Mouse (Mus musculus) urinary bladder, adult 2 months (tissue): ENCODE results near the gene Pitpnm1. TPM values are rescaled to one million over a fixed set of nuclear protein-coding genes. Genes with fewer than 3 reads are reported as not detected.
"Not testable (repeated sequence)": the region's sequence is repeated elsewhere in the genome, so short reads cannot be mapped to it uniquely, and the experiment has no call there.

Experiments used
- DNase-seq: peaks from one replicate; pipeline ENCODE4 v3.0.0; 2022; ENCODE audit warnings: low spot score
- polyA plus RNA-seq: library from polyadenylated mRNA; depleted of rRNA; stranded (reverse); fragments of >200 nt; gene quantifications from 2 replicates; pipeline ENCODE4 v1.2.3, GENCODE M21; 2012; rRNA removed

Pitpnm1 gene
- 44.1 and 45.2 TPM in 2 replicates for polyA plus RNA-seq

- DNase-seq = peak; percentile 75
Measured at GRCm38 (mm10) chr19:4099837-4100717, at the start of gene Pitpnm1. Gene Pitpnm1, plus strand, starts transcription at chr19:4099998.

GRCm38 (mm10) chr19:4051016-4051415, 48.8 kb upstream of the Pitpnm1 start:
- DNase-seq = no peak

- no peak for DNase-seq
Measured at GRCm38 (mm10) chr19:4051741-4052515, 47.9 kb upstream of the Pitpnm1 start.

GRCm38 (mm10) chr19:4052516-4053030, 47.2 kb upstream of the Pitpnm1 start:
- no peak for DNase-seq

DNA sequence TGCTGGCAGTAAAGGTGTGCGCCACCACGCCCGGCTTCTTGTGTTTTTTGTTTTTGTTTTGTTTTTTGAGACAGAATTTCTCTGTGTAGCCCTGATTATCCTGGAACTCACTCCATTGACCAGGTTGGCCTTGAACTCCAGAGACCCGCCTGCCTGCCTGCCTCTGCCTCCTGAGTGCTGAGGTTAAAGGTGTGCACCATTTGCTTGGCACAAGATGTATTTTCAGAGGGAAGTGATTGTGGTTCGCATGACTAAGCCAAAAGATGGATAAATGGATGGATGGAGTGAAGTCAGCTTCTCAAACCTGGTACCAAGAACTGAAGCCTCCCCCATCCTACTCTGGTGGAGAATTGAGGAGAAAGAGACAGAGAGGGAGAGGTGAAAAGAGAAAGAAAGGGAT, 45.2 kb upstream of the Pitpnm1 start:
- no peak for DNase-seq

GRCm38 (mm10) chr19:4055216-4055946, 44.4 kb upstream of the Pitpnm1 start:
- DNase-seq = no peak

DNA sequence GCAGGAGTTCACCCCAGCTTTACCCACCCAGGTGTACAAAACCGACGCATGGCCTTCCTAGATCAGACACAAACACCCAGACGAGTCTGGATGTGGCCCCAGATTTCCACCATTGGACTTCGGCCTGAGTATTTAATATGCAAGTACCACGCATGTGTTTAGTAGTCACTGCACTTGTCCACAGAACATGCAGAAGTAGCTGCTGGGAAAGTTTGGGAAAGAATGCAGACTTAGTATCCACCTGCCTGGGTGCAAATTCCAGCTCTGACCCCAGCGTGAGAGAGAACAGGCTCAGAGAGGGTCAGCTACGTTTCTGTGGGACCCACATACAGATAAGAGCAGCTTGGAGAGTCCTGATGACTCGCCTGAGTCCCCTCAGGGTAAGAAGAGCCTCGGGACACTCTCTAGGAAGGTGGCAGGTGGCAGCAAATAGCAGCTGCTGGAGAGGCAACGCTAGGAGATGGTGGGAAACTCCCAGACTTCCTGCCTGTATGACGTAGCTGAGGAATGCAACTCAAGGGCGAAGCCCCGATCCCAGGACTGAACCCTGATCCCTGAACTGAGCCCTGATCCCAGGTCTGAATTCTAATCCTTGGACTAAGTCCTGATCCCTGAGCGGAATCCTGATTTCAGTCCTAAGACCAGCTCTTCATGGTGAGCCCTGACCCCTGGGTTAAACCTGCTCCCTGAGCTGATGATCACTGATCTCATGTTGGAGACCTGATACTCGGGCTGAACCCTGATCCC, 43.7 kb upstream of the Pitpnm1 start:
- DNase-seq = no peak

DNA sequence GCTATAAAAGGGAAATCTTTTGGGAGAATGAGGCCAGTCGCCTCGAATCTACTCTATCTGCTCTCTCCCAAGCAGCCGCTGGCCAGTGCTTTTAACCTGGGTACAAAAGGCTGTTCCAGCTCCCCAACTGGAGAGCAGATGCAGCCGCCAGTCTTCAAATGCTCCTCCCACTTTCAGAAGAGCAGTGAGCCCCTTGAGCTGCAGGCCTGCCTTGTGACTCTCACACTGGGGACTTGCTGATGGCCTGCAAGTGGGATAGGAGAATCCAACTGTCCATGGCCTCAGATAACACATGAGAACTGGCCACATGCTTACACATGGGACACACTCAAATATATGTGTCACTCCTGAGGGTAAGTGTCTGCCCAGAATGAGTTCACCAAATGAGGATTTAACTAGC, 43.1 kb upstream of the Pitpnm1 start:
- DNase-seq = no peak

GRCm38 (mm10) chr19:4057389-4057788, 42.4 kb upstream of the Pitpnm1 start:
- no peak for DNase-seq

GRCm38 (mm10) chr19:4057962-4058361, 41.8 kb upstream of the Pitpnm1 start:
- DNase-seq = no peak

DNA sequence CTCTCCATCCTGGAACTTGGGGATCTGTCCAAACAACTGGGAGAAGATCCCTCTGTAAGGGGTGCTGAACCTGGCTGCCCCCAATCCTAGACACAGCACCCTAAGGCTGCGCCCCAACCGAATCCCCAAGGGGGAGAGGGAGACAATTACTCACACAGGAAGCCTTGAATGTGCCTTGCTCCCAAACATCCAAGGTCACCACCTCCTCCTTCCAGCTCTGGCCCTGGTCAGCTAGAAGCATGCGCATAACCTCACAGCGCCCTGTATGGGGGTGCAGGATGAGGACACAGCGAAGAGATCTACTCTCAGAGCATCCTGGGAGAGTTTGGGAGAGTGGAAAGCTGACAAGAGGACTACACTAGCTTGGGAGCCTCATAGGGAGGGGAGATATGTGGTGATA, 41.2 kb upstream of the Pitpnm1 start:
- no peak for DNase-seq

- peak; percentile 19 for DNase-seq
Measured at GRCm38 (mm10) chr19:4059069-4059740, 40.6 kb upstream of the Pitpnm1 start, which contains the start of gene Gstp3. Gene Gstp3, minus strand, starts transcription at chr19:4059569.

DNA sequence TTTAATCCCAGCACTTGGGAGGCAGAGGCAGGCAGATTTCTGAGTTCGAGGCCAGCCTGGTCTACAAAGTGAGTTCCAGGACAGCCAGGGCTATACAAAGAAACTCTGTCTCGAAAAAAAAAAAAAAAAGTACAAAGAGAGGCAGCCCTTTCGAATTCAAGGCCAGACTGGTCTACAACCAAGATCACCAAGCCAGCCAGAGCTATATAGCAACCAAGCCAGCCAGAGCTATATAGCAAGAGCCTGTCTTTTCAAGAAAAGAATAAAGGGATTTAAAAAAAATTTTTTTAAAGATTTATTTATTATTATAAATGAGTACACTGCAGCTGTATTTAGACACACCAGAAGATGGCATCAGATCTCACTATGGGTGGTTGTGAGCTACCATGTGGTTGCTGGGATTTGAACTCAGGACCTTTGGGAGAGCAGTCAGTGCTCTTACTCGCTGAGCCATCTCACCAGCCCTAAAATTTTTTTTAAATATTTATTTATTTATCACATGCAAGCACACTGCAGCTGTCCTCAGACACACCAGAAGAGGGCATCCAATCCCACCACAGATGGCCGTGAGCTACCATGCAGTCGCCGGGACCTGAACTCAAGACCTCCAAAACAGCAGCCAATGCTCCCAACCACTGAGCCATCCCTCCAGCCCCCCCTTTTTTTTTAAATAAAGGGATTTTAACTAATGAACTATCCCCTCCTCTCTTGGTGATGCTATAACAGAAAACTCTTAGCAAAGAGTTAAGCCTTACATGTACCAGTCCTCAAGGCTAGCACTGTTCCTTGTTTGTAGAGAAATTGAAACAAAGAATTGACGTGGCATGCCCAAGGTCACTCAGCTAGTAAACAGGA, 39.5 kb upstream of the Pitpnm1 start:
- peak; percentile 7 for DNase-seq

DNA sequence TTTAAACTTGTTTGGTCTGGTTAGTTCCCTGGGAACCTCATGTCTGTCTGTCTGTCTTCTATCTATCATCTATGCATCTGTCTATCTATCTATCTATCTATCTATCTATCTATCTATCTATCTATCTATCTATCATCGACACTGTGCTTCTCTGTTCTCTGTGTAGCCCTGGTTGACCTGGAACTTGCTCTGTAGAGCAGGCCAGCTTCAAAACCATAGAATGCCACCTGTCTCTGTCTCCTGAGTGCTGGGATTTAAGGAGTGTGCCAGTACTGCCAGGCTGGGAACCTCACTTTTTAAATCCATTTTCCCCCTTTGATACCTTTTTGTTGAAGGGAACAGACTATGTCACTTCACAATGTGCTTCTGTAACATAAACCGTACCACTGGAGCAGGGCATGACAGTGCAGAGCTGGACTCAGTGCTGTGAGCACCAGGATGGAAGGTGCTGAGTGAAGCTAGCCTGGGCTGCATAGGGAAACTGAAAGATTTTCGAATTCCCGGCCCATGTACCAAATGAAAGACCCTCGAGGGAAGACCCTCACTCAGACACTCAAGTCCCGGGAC, 38.8 kb upstream of the Pitpnm1 start:
- DNase-seq = peak; percentile 7

GRCm38 (mm10) chr19:4063357-4063756, 36.4 kb upstream of the Pitpnm1 start:
- not testable (repeated sequence) for DNase-seq

DNA sequence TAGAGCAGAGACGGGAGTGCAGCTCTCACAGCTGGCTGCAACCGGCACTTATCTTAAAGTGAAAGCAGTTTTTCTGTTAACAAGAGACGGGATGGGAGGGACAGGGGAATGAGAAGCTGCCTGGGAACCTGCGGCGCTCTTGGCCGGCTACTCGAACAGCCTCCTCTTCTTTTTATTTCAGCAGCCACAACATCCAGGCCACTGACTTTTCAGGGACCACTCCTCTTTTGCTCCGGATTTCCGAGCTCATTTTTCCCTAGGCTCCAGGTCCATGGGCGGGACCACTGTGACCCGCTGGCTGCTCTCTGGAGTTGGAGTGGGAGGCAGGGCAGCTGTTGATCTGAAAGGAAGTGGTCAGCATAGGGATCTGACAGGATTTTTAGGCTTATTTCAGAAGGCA, 35.3 kb upstream of the Pitpnm1 start:
- DNase-seq = not testable (repeated sequence)

- no peak for DNase-seq
Measured at GRCm38 (mm10) chr19:4066280-4066679, 33.5 kb upstream of the Pitpnm1 start.

DNA sequence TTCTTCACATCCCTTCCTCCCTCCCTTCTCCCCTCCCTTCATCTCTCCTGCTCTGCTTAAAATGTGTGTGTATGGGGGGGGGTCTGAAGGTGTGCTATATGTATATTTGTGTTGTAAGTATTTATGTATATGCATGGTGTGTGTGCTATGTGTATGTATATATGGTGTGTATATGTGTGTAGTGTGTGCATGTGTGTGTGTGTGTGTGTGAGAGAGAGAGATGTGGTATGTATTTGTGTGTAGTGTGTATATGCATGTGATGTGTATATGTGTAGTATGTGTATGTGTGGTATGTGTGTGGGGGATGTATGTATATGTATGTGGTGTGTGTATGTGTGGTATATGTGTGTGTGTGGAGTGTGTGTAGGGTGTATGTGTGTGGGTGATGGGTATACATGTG, 32.9 kb upstream of the Pitpnm1 start:
- DNase-seq = no peak

DNA sequence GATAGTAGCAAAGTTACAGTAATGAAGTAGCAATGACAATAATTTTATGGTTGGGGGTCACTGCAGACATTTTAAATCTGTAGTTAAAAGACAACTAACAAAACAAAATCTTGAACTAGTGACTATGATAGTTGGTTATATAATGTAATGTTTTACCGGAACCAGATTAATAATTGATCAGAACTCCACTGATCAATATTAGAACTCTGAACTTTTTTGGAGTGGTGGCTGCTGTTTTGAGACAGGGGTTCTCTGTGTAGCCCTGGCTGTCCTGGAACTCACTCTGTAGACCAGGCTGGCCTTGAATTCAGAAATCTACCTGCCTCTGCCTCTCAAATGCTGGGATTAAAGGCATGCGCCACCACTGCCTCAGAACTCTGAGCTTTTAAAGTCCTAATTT, 31.6 kb upstream of the Pitpnm1 start:
- not testable (repeated sequence) for DNase-seq
